Mouse (Mus musculus) heart, adult 11 months (tissue): ENCODE data around the gene Slc25a13.

Experiments
- DNase-seq: peaks from one replicate; pipeline ENCODE4 v3.0.0; 2022

The Slc25a13 gene

GRCm38 (mm10) chr6:6216507-6217285 lies at the start of gene Slc25a13:
Gene Slc25a13, minus strand, starts transcription at chr6:6217173.
- peak; percentile 99 for DNase-seq

DNA sequence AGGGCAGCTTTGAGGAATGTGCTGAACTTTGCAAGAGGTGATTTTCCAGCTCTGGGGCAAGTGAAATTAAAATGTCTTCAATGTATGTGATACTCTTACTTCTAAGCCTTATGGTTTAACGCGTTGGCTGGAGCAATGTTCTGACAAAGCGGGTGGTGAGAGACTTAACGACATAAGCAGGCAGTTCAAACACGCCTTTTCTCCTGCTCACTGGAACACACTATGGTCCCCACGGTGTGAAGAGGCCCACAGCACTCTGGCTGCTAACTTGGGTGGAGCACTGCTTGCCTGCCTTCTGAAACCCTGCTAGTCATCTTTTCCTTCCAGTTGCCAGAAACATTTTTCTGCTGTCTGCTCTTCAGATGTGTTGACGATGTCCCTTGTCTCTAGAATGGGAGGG lies 48.8 kb upstream of the Slc25a13 start:
- no peak for DNase-seq

GRCm38 (mm10) chr6:6263293-6263911 lies 46.4 kb upstream of the Slc25a13 start:
- DNase-seq: peak; percentile 37

DNA sequence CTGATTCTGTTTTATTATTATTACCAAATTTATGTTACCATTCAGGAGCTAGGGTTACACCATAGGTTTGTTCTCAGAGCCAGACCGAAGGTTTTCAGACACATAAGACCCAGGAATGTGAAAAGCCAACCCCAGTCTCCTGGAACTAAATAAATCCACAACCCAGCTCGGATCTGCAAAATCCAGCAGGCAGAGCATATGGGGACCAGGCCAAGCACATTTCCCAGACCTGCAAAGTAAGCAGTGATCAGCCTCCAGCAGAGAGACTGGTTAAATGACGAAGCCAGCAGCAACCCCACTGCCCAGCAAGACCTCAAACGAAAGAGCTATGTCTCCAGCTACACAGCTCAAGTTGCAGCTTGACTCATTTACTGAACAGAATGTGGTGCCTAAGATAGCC lies 43.9 kb upstream of the Slc25a13 start:
- DNase-seq: no peak

DNA sequence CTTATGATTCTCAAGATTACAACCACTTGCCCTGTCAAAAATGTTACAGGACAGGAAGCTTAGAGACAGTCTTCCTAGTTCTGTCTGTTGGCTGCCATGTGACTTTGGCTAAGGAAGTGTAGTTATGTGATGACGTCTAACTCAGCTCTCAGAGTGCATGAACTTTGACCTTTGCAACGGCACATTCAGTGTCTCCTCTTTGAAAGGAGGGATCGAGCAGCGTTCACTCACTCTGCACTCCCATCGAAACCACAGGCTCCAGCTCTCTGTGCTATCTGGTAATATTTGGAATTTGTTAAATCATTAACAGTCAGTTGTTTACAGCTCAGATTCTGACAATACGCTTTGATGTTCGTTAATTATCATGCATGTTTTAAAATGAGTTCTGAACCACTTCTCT lies 31.5 kb upstream of the Slc25a13 start:
- no peak for DNase-seq

DNA sequence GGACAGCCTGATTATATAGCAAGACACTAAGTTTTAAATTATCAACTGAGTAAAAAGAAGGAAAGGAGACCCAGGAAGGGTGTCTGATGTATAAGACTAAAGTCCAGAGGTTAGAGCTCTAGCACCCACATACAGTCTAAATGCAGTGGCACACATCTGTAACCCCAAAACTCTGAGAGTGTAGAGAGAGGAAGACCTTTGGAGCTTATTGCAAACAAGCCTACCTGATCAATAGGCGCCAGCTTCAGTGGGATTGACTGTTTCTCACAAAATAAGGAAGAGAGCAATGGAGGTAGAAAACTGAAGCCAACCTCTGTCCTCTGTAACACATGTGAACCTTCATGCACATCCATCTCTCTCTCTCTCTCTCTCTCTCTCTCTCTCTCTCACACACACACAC lies 26.9 kb upstream of the Slc25a13 start:
- no peak for DNase-seq

- peak; percentile 86 for DNase-seq
Observed at GRCm38 (mm10) chr6:6242114-6242513, 25.1 kb upstream of the Slc25a13 start.

DNA sequence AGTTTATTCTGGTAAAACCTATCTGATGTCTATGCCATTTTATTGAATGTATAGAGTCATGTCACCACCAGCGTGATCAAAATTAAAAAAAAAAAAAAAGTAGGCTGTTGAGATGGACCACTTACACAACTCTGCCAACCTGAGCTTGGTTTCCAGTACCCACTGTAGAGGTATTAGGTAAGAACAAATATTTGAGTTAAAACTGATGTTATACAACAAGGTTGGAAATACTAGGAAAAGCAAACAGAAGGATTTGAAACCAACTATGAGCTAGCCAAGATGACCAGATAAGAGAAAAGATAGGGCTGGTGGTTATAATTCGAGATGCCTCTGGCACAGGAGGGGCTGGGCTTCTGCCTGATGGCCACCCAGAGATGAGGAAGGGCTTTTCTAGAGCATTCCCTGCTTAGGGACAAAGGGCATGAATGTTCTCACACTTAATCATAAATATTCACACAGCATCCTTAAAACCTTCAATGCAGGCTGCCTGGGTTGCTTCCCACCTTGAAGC lies 19.9 kb upstream of the Slc25a13 start:
- no peak for DNase-seq

GRCm38 (mm10) chr6:6230262-6230661 lies 13.3 kb upstream of the Slc25a13 start:
- DNase-seq: no peak

- DNase-seq: no peak
Observed at GRCm38 (mm10) chr6:6222721-6223120, 5.7 kb upstream of the Slc25a13 start.

DNA sequence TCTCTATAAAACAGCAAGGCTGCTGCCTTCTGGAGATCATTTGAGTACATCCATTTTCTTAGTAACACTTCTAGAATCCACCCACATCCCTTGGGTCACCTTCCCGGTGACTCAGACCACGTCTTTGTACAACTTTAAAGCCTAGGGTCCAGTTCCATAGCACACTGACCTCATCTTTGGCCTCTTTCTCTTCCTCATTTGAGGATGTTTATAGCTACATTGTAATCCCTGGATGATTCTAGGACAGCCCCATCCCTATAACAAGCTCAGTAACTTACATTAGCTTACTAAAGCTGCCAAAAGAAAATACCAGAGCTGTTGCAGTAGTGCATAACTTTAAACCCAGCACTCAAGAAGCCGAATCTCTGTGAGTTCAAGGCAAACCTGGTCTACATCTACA lies 3.6 kb upstream of the Slc25a13 start:
- DNase-seq: no peak

- peak; percentile 92 for DNase-seq
Observed at GRCm38 (mm10) chr6:6219661-6220370, 2.8 kb upstream of the Slc25a13 start.

- DNase-seq: no peak
Observed at GRCm38 (mm10) chr6:6217286-6217625, 283 bp upstream of the Slc25a13 start.

- no peak for DNase-seq
Observed at GRCm38 (mm10) chr6:6216120-6216506, 860 bp downstream of the Slc25a13 start.

GRCm38 (mm10) chr6:6212360-6213310 lies 4.3 kb downstream of the Slc25a13 start:
- peak; percentile 92 for DNase-seq

DNA sequence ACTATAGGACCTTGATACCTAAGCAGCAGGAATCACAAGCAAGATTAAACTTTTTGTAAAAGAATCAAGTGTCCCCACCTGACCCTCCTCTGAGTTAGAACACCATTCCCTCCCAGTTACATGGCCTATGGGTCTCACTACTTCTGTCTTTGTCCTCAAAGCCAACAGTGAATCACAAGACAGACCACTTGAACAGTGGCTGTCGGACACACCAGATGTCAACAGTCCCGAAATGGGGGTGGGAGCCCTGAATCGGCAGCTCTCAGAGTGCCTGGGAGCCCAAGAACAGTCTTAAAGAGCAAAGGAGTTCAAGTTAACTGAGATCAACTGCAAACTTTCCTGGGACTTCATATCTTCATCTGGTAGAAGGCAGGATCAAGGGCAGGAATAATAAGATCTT lies 5.0 kb downstream of the Slc25a13 start:
- peak; percentile 92 for DNase-seq

- DNase-seq: peak; percentile 90
Observed at GRCm38 (mm10) chr6:6210637-6211036, 6.3 kb downstream of the Slc25a13 start.

GRCm38 (mm10) chr6:6208351-6209059 lies 8.5 kb downstream of the Slc25a13 start:
- DNase-seq: peak; percentile 89

DNA sequence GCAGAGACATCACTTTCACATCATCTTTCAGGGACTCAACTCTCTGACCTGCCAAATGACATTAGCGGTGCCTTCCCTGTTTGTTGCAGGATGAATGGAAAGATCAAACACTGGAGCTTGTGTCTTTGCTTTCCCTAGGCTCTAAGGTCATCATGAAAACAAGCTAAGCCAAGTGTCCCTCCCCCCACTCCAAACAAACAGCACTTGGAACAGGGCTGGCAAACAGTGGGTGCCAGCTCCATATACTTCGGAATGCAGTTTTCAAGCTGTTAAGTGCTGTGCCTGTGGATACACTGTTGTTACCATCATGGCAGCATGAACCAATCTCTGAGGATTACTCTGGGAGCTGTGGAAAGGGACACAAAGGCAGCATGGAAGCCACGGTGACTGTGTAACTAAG lies 9.1 kb downstream of the Slc25a13 start:
- DNase-seq: no peak

DNA sequence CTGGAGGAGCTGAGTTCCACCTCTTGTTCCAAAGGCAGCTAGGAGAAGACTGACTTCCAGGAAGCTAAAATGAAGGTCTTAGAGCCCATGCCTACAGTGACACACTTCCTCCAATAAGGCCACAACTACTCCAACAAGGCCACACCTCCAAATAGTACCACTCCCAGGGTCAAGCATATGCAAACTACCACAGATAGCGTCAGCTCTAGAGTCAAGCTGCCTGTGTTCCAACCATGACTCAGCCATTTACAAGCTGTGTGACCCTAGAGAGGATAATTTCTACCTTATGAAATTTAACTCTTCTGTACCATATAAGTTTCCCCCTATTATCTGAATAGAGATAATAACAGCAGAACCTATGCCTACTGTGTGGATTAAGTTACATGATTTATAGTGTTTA lies 9.6 kb downstream of the Slc25a13 start:
- peak; percentile 44 for DNase-seq

GRCm38 (mm10) chr6:6205599-6206165 lies 11.3 kb downstream of the Slc25a13 start:
- DNase-seq: peak; percentile 16

DNA sequence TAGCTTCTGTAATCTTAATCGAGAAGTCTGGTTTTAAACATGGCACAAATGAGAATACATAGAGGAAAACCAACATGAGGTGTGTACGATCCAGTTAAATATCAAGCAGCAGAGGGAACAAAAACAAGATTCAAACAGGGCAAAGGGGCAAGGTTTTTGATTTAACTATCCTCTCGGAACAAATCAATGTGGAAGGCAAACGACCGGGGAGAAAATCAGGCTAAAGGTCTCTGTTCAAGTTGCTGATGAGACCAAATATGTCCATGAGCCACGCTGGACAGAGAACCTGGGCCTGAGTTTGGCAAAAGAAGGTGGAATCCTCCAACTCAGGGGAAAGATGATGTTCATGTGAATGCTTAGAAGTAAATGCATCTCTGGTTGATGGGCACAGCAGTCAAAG lies 14.5 kb downstream of the Slc25a13 start:
- no peak for DNase-seq
